ENCODE assay signal across 7 mouse cellular contexts in the genomic region with DNA sequence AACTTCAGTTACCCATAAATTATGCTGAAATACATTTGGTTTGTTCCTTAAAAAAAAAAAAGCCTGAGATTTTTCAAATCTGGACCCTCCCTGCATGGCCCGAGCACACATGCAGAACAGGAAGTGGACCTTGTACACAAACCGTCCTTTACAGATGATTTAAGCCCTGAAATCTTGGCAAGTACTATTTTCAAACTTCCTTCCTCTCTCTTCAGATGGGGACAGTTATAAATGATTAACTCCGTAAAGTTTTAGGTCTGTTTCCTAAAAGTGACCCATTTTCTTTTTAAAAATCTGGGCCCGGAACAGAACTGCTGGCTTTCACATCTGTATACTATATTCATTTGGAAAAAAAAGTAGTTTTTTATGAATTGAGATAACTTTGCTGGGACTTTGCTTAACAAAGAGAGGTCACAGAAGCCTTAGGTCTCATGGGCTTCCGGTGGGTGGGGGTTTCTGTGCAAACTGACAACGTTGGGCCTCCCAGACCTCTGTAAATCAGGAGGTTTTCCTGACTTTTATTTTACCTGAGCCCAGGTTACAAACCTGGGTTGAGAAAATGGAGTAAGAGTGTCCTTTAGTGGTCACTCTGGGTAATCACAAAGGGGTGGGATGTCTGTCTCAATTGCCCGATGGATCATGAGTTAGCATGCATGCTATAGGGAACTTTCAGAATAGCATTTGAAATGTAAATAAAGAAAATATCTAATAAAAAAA.
DNase-seq lines count a peak whose midpoint lies in the region; ATAC-seq lines count a peak whose summit lies in the region.

No protein-coding gene starts in this region.

- peak; percentile 65 for ATAC-seq in common myeloid progenitor, adult 5-6 weeks (replicated peaks; ENCODE audit: low read depth, poor library complexity, severe bottlenecking)

- peak; percentile 37 for DNase-seq in kidney, adult 18-20 months
- no peak for DNase-seq in kidney, adult 11 months
- peak; percentile 29 for DNase-seq in 416B (ENCODE audit: low read depth)
- peak; percentile 42 to 54 for DNase-seq in kidney, postnatal 4 days
- no peak for DNase-seq in retina, embryonic 14.5 days (ENCODE audit: low spot score)
- no peak for DNase-seq in testis, postnatal 10 days (ENCODE audit: low spot score)

Comparison
In these comparisons a context has a peak if more than half of its experiments do, and no peak if none do; other contexts are left out.
1. DNase-seq: peak in kidney, adult 18-20 months (single experiment), 416B (single experiment) and kidney, postnatal 4 days (2 of 2); none in kidney, adult 11 months (single experiment), retina, embryonic 14.5 days (single experiment) and testis, postnatal 10 days (single experiment).